Mouse (Mus musculus) megakaryocyte, embryonic 14.5 days (primary cell): ENCODE data around the gene Isg20.

Source experiments
- FLI1 ChIP-seq: IDR thresholded peaks from 2 replicates; pipeline ENCODE4 v1.6.1; 2012; ENCODE audit warnings: low read length, inconsistent platforms, mixed read lengths
- GATA1 ChIP-seq: IDR thresholded peaks from 3 replicates; pipeline ENCODE4 v1.6.1; 2012; ENCODE audit warnings: mixed read lengths, low read length, inconsistent platforms, borderline replicate concordance

- no peak for TF ChIP-seq GATA1
- TF ChIP-seq FLI1 = no peak
Measured at GRCm38 (mm10) chr7:78942544-78942943, 29.3 kb downstream of the Isg20 start.
